Mouse (Mus musculus): ENCODE results near the gene Ube2i.
A peak's percentile ranks its signal among the peaks of the same experiment; 100 is the strongest.

Gene Ube2i

GRCm38 (mm10) chr17:25274571-25275346 is at the start of gene Ube2i:
Ube2i (minus strand) TSS chr17:25274622.
- no peak for DNase-seq (ENCODE audit: low spot score)

GRCm38 (mm10) chr17:25322930-25323329 is 48.5 kb upstream of the Ube2i start:
- DNase-seq (ENCODE audit: low spot score) = no peak

- DNase-seq (ENCODE audit: low spot score) = no peak
Observed at GRCm38 (mm10) chr17:25320819-25321218, 46.4 kb upstream of the Ube2i start.

- DNase-seq (ENCODE audit: low spot score) = no peak
Observed at GRCm38 (mm10) chr17:25318354-25318753, 43.9 kb upstream of the Ube2i start, which contains the start of gene Prss29. Prss29 (plus strand) TSS chr17:25318654.

- DNase-seq (ENCODE audit: low spot score) = no peak
Observed at GRCm38 (mm10) chr17:25308346-25308745, 33.9 kb upstream of the Ube2i start, which contains the start of gene Prss28. Prss28 (plus strand) TSS chr17:25308646.

GRCm38 (mm10) chr17:25298094-25298493 is 23.7 kb upstream of the Ube2i start, which contains the start of gene Prss34:
Prss34 (plus strand) TSS chr17:25298394.
- DNase-seq (ENCODE audit: low spot score) = no peak

- DNase-seq (ENCODE audit: low spot score) = no peak
Observed at GRCm38 (mm10) chr17:25294111-25294510, 19.7 kb upstream of the Ube2i start.

- no peak for DNase-seq (ENCODE audit: low spot score)
Observed at GRCm38 (mm10) chr17:25293495-25293894, 19.1 kb upstream of the Ube2i start.

GRCm38 (mm10) chr17:25290411-25290810 is 16.0 kb upstream of the Ube2i start:
- DNase-seq (ENCODE audit: low spot score) = no peak

- DNase-seq (ENCODE audit: low spot score) = peak; percentile 45
Observed at GRCm38 (mm10) chr17:25288842-25289241, 14.4 kb upstream of the Ube2i start.

- peak; percentile 72 for DNase-seq (ENCODE audit: low spot score)
Observed at GRCm38 (mm10) chr17:25285033-25285432, 10.6 kb upstream of the Ube2i start.

GRCm38 (mm10) chr17:25282133-25282532 is 7.7 kb upstream of the Ube2i start:
- peak; percentile 72 for DNase-seq (ENCODE audit: low spot score)

GRCm38 (mm10) chr17:25275833-25276232 is 1.4 kb upstream of the Ube2i start:
- no peak for DNase-seq (ENCODE audit: low spot score)

- peak; percentile 92 for DNase-seq (ENCODE audit: low spot score)
Observed at GRCm38 (mm10) chr17:25273706-25274501, 518 bp downstream of the Ube2i start.

GRCm38 (mm10) chr17:25272951-25273705 is 1.3 kb downstream of the Ube2i start:
- DNase-seq (ENCODE audit: low spot score) = peak; percentile 89

GRCm38 (mm10) chr17:25272326-25272725 is 2.1 kb downstream of the Ube2i start:
- DNase-seq (ENCODE audit: low spot score) = peak; percentile 30

- no peak for DNase-seq (ENCODE audit: low spot score)
Observed at GRCm38 (mm10) chr17:25270795-25271335, 3.6 kb downstream of the Ube2i start.

GRCm38 (mm10) chr17:25264453-25264852 is 10.0 kb downstream of the Ube2i start:
- DNase-seq (ENCODE audit: low spot score) = no peak

GRCm38 (mm10) chr17:25257804-25258261 is 16.6 kb downstream of the Ube2i start:
- DNase-seq (ENCODE audit: low spot score) = no peak

GRCm38 (mm10) chr17:25256140-25256754 is 18.2 kb downstream of the Ube2i start, which contains the start of gene Baiap3:
Baiap3 (minus strand) TSS chr17:25256364.
- DNase-seq (ENCODE audit: low spot score) = no peak

GRCm38 (mm10) chr17:25255110-25255509 is 19.3 kb downstream of the Ube2i start:
- DNase-seq (ENCODE audit: low spot score) = no peak

Measured in urinary bladder, postnatal 14 days (tissue).